Mouse (Mus musculus) megakaryocyte, embryonic 14.5 days (primary cell): ENCODE data around the gene Cchcr1.

Experiments used
- FLI1 ChIP-seq: IDR thresholded peaks from 2 replicates; pipeline ENCODE4 v1.6.1; 2012; ENCODE audit warnings: low read length, inconsistent platforms, mixed read lengths
- GATA1 ChIP-seq: IDR thresholded peaks from 3 replicates; pipeline ENCODE4 v1.6.1; 2012; ENCODE audit warnings: mixed read lengths, low read length, inconsistent platforms, borderline replicate concordance

DNA sequence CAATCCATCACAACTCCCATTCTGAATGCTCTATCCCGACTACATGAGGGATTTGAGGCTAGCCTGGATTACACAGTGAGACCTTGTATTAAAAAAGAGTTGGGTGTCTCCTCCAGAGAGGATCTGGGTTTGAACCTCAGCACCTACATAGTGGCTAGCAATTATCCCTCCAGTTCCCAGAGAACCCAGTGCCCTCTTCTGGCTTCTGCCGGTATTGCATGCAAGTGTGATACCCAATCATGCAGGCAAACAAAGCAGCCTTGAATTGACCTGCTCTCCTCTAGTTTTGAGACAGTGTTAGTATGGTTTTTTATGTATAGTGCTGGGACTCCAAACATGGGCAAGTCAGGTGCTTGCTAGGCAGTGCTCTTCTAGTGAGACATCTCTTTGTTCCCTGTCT, 3.0 kb upstream of the Cchcr1 start:
- TF ChIP-seq GATA1: no peak
- no peak for TF ChIP-seq FLI1
